Mouse (Mus musculus): ENCODE data around the gene Fcrlb. TPM values are rescaled to one million over a fixed set of nuclear protein-coding genes. Genes with fewer than 3 reads are reported as not detected.

Gene Fcrlb
- polyA plus RNA-seq, 1 experiment from 2014 or later, result 0.22 TPM

- ATAC-seq (replicated peaks), result no peak
- WGBS, result 85% methylated on average over 5 of the region's 5 CpGs
These were observed 9.3 kb downstream of the Fcrlb start for GRCm38 (mm10) chr1:170903485-170903884.

GRCm38 (mm10) chr1:170901536-170902238, 11.1 kb downstream of the Fcrlb start:
- H3K4me1 ChIP-seq, result no peaks in the 10 kb centered on the region
- peak; percentile 53; the same call in 1 of the 2 replicates for ATAC-seq (replicated peaks)
- no peaks in the 10 kb centered on the region for H3K36me3 ChIP-seq
- H3K4me3 ChIP-seq, result no peak overlapping the region
- WGBS, result 25% methylated on average over 10 of the region's 10 CpGs
- H3K27me3 ChIP-seq, result peaks cover 15% of the 10 kb centered on the region
- H3K27ac ChIP-seq (replicated peaks), result no peak overlapping the region
- no peak overlapping the region for H3K9ac ChIP-seq (replicated peaks)
- H3K9me3 ChIP-seq, result no peaks in the 10 kb centered on the region
- H3K4me2 ChIP-seq (replicated peaks), result no peak overlapping the region

More at GRCm38 (mm10) chr1:170903485-170903884, 9.3 kb downstream of the Fcrlb start:
- Histone ChIP-seq H3K27me3 (peaks cover 30% of the 10 kb centered on the region), H3K4me2 (replicated peaks) (no peak overlapping the region), H3K4me1 (peaks cover 14% of the 10 kb centered on the region), H3K9ac (replicated peaks) (no peak overlapping the region), H3K27ac (replicated peaks) (no peak overlapping the region), H3K9me3 (no peaks in the 10 kb centered on the region), H3K4me3 (no peak overlapping the region), H3K36me3 (no peaks in the 10 kb centered on the region)

- H3K4me3 ChIP-seq, result no peak overlapping the region
These were observed 11.8 kb downstream of the Fcrlb start for GRCm38 (mm10) chr1:170900799-170901467.

GRCm38 (mm10) chr1:170898413-170899075, 14.2 kb downstream of the Fcrlb start:
- Histone ChIP-seq H3K36me3 (no peaks in the 10 kb centered on the region), H3K27me3 (peaks cover 7% of the 10 kb centered on the region; the same call in 1 of the 2 replicates), H3K9ac (replicated peaks) (no peak overlapping the region), H3K4me3 (no peak overlapping the region), H3K4me2 (replicated peaks) (no peak overlapping the region), H3K27ac (replicated peaks) (no peak overlapping the region), H3K4me1 (no peaks in the 10 kb centered on the region), H3K9me3 (no peaks in the 10 kb centered on the region)
- WGBS, result 80% methylated on average over 16 of the region's 16 CpGs
- ATAC-seq (replicated peaks), result no peak

More at GRCm38 (mm10) chr1:170900799-170901467, 11.8 kb downstream of the Fcrlb start:
- Histone ChIP-seq H3K27me3 (peaks cover 7% of the 10 kb centered on the region; the same call in 1 of the 2 replicates), H3K9ac (replicated peaks) (no peak overlapping the region), H3K4me2 (replicated peaks) (no peak overlapping the region), H3K4me1 (no peaks in the 10 kb centered on the region), H3K36me3 (no peaks in the 10 kb centered on the region), H3K27ac (replicated peaks) (no peak overlapping the region), H3K9me3 (no peaks in the 10 kb centered on the region)
- WGBS, result 40% methylated on average over 10 of the region's 10 CpGs
- ATAC-seq (replicated peaks), result peak; percentile 66; the same call in 1 of the 2 replicates

- no peak overlapping the region for H3K4me3 ChIP-seq
- H3K9ac ChIP-seq (replicated peaks), result no peak overlapping the region
- H3K27ac ChIP-seq (replicated peaks), result no peak overlapping the region
- no peaks in the 10 kb centered on the region for H3K4me1 ChIP-seq
- no peak overlapping the region for H3K4me2 ChIP-seq (replicated peaks)
- no peaks in the 10 kb centered on the region for H3K36me3 ChIP-seq
- ATAC-seq (replicated peaks), result no peak
- H3K9me3 ChIP-seq, result no peaks in the 10 kb centered on the region
- 79% methylated on average over 5 of the region's 5 CpGs for WGBS
- peaks cover 7% of the 10 kb centered on the region; the same call in 1 of the 2 replicates for H3K27me3 ChIP-seq
These were observed 16.0 kb downstream of the Fcrlb start for GRCm38 (mm10) chr1:170896651-170897281.

GRCm38 (mm10) chr1:170894603-170895602, 17.8 kb downstream of the Fcrlb start:
- ATAC-seq (replicated peaks), result no peak
- Histone ChIP-seq H3K27ac (replicated peaks) (no peak overlapping the region), H3K4me2 (replicated peaks) (no peak overlapping the region), H3K4me3 (no peak overlapping the region), H3K36me3 (no peaks in the 10 kb centered on the region), H3K9ac (replicated peaks) (no peak overlapping the region), H3K27me3 (peaks cover 7% of the 10 kb centered on the region; the same call in 1 of the 2 replicates), H3K4me1 (no peaks in the 10 kb centered on the region), H3K9me3 (no peaks in the 10 kb centered on the region)
- WGBS, result 64% methylated on average over 9 of the region's 9 CpGs

GRCm38 (mm10) chr1:170892279-170892678, 20.5 kb downstream of the Fcrlb start:
- H3K27me3 ChIP-seq, result no peaks in the 10 kb centered on the region
- H3K4me1 ChIP-seq, result no peaks in the 10 kb centered on the region
- H3K27ac ChIP-seq (replicated peaks), result no peak overlapping the region
- no peak for ATAC-seq (replicated peaks)
- no peak overlapping the region for H3K4me3 ChIP-seq
- 47% methylated on average over 1 of the region's 1 CpGs for WGBS
- no peak overlapping the region for H3K4me2 ChIP-seq (replicated peaks)
- H3K9ac ChIP-seq (replicated peaks), result no peak overlapping the region
- no peaks in the 10 kb centered on the region for H3K36me3 ChIP-seq
- no peaks in the 10 kb centered on the region for H3K9me3 ChIP-seq

- no peaks in the 10 kb centered on the region for H3K27me3 ChIP-seq
- H3K9ac ChIP-seq (replicated peaks), result no peak overlapping the region
- 89% methylated on average over 2 of the region's 2 CpGs for WGBS
- no peak overlapping the region for H3K4me3 ChIP-seq
- no peak overlapping the region for H3K4me2 ChIP-seq (replicated peaks)
- ATAC-seq (replicated peaks), result no peak
- no peaks in the 10 kb centered on the region for H3K36me3 ChIP-seq
- no peak overlapping the region for H3K27ac ChIP-seq (replicated peaks)
- H3K9me3 ChIP-seq, result no peaks in the 10 kb centered on the region
- H3K4me1 ChIP-seq, result no peaks in the 10 kb centered on the region
These were observed 21.1 kb downstream of the Fcrlb start for GRCm38 (mm10) chr1:170891646-170892045.

- Histone ChIP-seq H3K9ac (replicated peaks) (no peak overlapping the region), H3K4me1 (peaks cover 6% of the 10 kb centered on the region), H3K4me3 (no peak overlapping the region), H3K4me2 (replicated peaks) (no peak overlapping the region), H3K27me3 (no peaks in the 10 kb centered on the region), H3K36me3 (no peaks in the 10 kb centered on the region), H3K27ac (replicated peaks) (no peak overlapping the region), H3K9me3 (no peaks in the 10 kb centered on the region)
- WGBS, result 83% methylated on average over 4 of the region's 4 CpGs
- ATAC-seq (replicated peaks), result no peak
These were observed 23.4 kb downstream of the Fcrlb start for GRCm38 (mm10) chr1:170889310-170889709.

GRCm38 (mm10) chr1:170886044-170886458, 26.7 kb downstream of the Fcrlb start:
- Histone ChIP-seq H3K36me3 (no peaks in the 10 kb centered on the region), H3K4me3 (no peak overlapping the region), H3K27ac (replicated peaks) (no peak overlapping the region), H3K9ac (replicated peaks) (no peak overlapping the region), H3K9me3 (no peaks in the 10 kb centered on the region), H3K4me1 (peaks cover 18% of the 10 kb centered on the region), H3K27me3 (no peaks in the 10 kb centered on the region), H3K4me2 (replicated peaks) (no peak overlapping the region)
- ATAC-seq (replicated peaks), result no peak
- 57% methylated on average over 6 of the region's 6 CpGs for WGBS

All from forebrain, embryonic 15.5 days (tissue).